Mouse (Mus musculus) thymus, adult 2 months (tissue): ENCODE measurements around the gene Lxn. TPM values are rescaled to one million over a fixed set of nuclear protein-coding genes. Genes with fewer than 3 reads are reported as not detected.

ENCODE experiments used
- DNase-seq: peaks from one replicate; pipeline ENCODE4 v3.0.0; 2021
- H3K27ac ChIP-seq: fragments of 200-500 bp; 2 replicates; pipeline ENCODE4 v1.5.1; 2012; ENCODE audit warnings: low read length, control low read depth; ENCODE audit not compliant: control insufficient read depth, insufficient read depth
- H3K27me3 ChIP-seq: fragments of 200-500 bp; 2 replicates; pipeline ENCODE4 v1.6.1; 2012; ENCODE audit warnings: mild to moderate bottlenecking, low read length, moderate library complexity, mixed read lengths; ENCODE audit not compliant: control insufficient read depth, insufficient read depth
- H3K36me3 ChIP-seq: fragments of 200-500 bp; 2 replicates; pipeline ENCODE4 v1.6.1; 2012; ENCODE audit warnings: mild to moderate bottlenecking, low read length, moderate library complexity; ENCODE audit not compliant: control insufficient read depth, insufficient read depth
- H3K4me1 ChIP-seq: fragments of 200-500 bp; replicated peaks from 2 replicates; pipeline ENCODE4 v1.6.1; 2012; ENCODE audit warnings: low read length; ENCODE audit not compliant: control insufficient read depth, insufficient read depth
- H3K4me3 ChIP-seq: fragments of 200-500 bp; 2 replicates; pipeline ENCODE4 v1.5.1; 2012; ENCODE audit warnings: mild to moderate bottlenecking, low read length, control low read depth, moderate library complexity; ENCODE audit not compliant: control insufficient read depth, insufficient read depth
- CTCF ChIP-seq: fragments of 200-500 bp; IDR thresholded peaks from 2 replicates; pipeline ENCODE4 v1.5.1; 2012; ENCODE audit warnings: mild to moderate bottlenecking, control low read depth, low read length, moderate library complexity, borderline replicate concordance; ENCODE audit not compliant: control insufficient read depth, poor library complexity, insufficient read depth; ENCODE audit errors: extremely low read depth
- POLR2A ChIP-seq: fragments of 200-500 bp; IDR thresholded peaks from 2 replicates; pipeline ENCODE4 v1.6.1; 2012; ENCODE audit warnings: mild to moderate bottlenecking, low read length, control low read depth, moderate library complexity; ENCODE audit not compliant: control insufficient read depth, poor library complexity, insufficient read depth; ENCODE audit errors: extremely low read depth
- WGBS: fragments of 180-500 bp; shearing (Covaris S2); methylation state at CpG from one replicate; pipeline ENCODE4 v1.1.7; 2018; 5-methylcytosine and 5-hydroxymethylcytosine counted together
- polyA plus RNA-seq: library from polyadenylated mRNA; depleted of rRNA; stranded (reverse); fragments of >200 nt; gene quantifications from 2 replicates; pipeline ENCODE4 v1.2.3, GENCODE M21; 2012

Gene Lxn
- polyA plus RNA-seq, 1 experiment = 45.3 TPM

DNA sequence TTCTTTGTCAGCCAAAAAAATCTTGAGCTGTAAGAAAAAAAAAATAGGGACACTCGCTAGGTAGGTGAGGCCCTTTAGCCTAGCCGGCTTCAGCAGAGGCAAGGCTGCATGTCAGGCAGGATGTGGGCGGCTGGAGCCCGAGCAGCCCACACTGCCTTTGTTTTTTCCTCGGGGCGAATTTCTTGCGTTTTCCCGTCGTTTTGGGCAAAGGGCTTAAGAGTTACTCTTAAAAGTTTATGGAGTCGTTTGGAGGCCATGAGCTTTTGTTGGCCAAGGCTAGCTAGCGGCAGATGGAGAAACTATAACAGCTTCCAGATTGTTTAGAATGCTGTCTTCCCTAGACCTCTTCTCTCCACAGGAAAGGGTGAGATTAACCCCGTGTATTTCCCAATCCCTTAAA lies 725 bp downstream of the Lxn start:
- TF ChIP-seq CTCF = no peak
- no peak for TF ChIP-seq POLR2A
- peak overlapping the region; percentile 93 for H3K4me3 ChIP-seq
- WGBS = 3% methylated on average over 12 of the region's 12 CpGs
- DNase-seq = peak; percentile 25
- H3K36me3 ChIP-seq = peaks cover 14% of the 10 kb centered on the region
- H3K27me3 ChIP-seq = no peaks in the 10 kb centered on the region
- peaks cover 8% of the 10 kb centered on the region for H3K4me1 ChIP-seq
- H3K27ac ChIP-seq = no peak overlapping the region

DNA sequence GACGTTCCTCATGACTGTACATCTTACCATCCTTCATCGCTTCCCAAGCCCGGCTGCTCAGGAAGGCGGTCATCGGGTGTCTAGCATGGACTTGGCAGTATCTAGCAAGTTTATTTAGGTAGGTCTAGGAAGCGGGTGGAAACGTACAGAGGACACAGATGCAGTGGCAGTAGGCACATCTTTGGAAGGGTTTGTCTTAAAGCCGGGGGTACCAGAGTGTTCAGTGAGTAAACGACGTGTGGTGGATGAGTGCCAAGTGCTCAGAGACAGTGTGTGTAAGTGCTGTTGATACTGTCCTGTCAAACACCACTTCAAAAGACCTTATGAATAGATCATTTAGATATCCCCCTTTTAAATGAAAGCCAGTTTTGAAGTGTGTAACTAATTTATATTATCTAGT lies 1.1 kb downstream of the Lxn start:
- no peak overlapping the region for H3K27ac ChIP-seq
- DNase-seq = no peak
- no peaks in the 10 kb centered on the region for H3K27me3 ChIP-seq
- TF ChIP-seq POLR2A = no peak
- no peak for TF ChIP-seq CTCF
- 66% methylated on average over 10 of the region's 10 CpGs for WGBS
- no peak overlapping the region for H3K4me3 ChIP-seq
- peaks cover 16% of the 10 kb centered on the region for H3K36me3 ChIP-seq
- H3K4me1 ChIP-seq = peaks cover 8% of the 10 kb centered on the region

DNA sequence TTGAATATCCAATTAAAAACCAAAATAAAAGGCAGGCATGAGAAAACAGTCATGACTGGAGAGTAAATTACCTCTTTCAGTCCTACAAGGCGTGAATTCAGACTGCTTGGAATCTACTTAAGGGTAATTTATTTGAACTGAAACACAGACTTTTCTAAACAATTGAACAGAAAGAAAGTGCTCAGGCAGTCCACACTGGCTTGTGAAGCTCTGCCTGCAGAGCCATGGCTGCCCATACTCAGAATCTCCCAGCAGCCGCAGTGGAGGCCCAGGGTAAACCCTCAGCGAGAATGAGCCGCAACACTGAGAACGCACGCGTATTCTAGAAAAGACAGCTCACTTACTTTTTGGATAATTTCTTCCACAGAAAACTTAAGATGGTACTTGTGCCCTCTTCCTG lies 1.7 kb downstream of the Lxn start:
- H3K27ac ChIP-seq = no peak overlapping the region
- 97% methylated on average over 7 of the region's 7 CpGs for WGBS

DNA sequence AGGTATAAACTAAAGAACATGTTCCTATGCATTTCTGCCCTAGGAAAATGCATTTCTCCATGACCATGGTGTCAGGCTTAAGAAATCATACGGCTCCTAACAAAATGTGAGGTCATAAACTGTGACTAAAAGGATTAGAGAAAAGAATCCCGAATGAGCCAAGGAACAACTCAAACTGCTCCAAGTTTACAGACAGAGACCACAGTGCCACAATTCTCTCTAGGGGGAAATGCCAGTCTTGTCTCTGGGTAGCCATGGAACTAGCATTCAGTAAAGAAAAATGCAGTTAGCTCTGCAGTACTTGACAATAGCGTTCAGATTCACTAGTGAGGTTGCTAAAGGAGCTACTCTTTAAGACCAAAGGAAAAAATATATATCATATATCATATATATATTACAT lies 3.8 kb downstream of the Lxn start:
- Histone ChIP-seq H3K27me3 (no peaks in the 10 kb centered on the region), H3K4me3 (no peak overlapping the region), H3K36me3 (peaks cover 32% of the 10 kb centered on the region), H3K27ac (no peak overlapping the region), H3K4me1 (peaks cover 8% of the 10 kb centered on the region)
- no peak for TF ChIP-seq CTCF
- TF ChIP-seq POLR2A = no peak
- WGBS = 93% methylated on average over 3 of the region's 3 CpGs
- DNase-seq = no peak

More for the DNA sequence above, 1.7 kb downstream of the Lxn start:
- peaks cover 20% of the 10 kb centered on the region for H3K36me3 ChIP-seq
- H3K27me3 ChIP-seq = no peaks in the 10 kb centered on the region
- DNase-seq = no peak
- H3K4me3 ChIP-seq = no peak overlapping the region
- peaks cover 8% of the 10 kb centered on the region for H3K4me1 ChIP-seq
- TF ChIP-seq POLR2A (no peak), CTCF (no peak)

DNA sequence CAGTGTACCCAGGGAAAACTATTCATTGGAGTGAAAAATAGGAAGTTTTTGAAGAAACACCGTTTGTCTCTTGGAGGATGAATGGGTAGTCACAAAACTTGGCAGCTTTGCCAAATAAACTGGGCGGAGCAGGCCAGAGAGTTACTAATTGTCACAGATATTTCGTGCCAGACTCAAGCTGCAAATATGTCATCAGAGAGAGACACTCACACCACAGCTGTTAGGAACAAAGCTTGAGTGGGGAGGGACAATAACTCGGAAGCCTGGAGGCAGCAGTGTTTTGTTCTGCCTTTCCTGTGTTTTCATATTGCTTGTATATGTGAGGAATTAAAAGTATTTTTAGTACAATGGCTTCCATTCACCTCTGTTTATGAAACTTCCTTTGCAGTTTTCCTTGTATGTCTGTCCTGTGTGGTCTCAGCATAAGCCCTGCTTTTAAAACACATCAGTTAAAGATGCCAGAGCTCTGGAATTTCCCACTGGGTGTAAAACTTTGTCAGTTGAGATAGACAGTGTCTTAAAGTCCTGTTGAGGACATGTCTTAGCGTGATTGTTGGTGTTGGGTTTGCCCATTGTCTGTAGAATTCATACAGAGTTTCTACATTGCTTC lies 13.0 kb downstream of the Lxn start:
- Histone ChIP-seq H3K36me3 (peaks cover 19% of the 10 kb centered on the region), H3K27ac (no peak overlapping the region), H3K27me3 (no peaks in the 10 kb centered on the region), H3K4me3 (no peak overlapping the region), H3K4me1 (no peaks in the 10 kb centered on the region)
- WGBS = 95% methylated on average over 5 of the region's 5 CpGs
- TF ChIP-seq CTCF (no peak), POLR2A (no peak)
- no peak for DNase-seq

DNA sequence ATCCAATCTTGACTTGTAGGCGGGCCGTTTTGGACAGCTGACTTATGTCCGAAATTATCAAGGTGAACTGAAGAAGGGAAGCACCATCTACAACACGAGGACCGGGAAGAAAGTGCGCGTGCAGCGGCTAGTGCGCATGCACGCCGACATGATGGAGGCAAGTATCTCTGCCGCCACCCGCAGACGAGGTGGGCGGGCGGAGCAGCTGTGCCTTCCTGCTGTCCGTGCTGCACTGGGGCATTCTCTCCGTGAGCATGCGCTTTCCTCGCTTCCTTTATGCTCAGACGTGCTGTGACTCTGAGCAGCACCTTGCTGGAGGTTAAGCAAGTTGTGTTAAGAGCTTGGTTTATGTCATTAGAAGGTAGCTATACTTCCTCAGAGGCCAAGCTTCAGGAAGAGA lies 14.1 kb downstream of the Lxn start:
- Histone ChIP-seq H3K27me3 (no peaks in the 10 kb centered on the region), H3K27ac (no peak overlapping the region), H3K4me3 (no peak overlapping the region), H3K4me1 (no peaks in the 10 kb centered on the region), H3K36me3 (peaks cover 22% of the 10 kb centered on the region)
- WGBS = 96% methylated on average over 21 of the region's 21 CpGs
- no peak for TF ChIP-seq CTCF
- no peak for TF ChIP-seq POLR2A
- no peak for DNase-seq

DNA sequence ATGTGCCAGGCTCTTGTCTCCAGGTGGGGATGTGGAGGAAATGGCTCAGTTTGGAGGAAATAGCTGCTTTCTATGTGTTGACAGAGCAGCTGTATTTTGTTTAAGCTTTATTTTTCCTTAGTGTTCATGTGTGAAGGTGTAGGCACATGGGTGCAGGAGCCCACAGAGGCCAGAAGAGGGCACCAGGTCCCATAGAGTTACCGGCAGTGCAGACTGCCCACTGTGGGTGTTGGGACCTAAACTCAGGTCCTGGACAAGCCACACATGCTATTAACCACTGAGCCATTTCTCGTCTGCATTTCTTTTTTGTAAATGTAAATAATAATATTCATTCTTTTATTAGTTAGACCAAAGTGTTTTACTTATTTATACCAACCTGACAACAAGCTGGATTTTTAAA lies 16.6 kb downstream of the Lxn start:
- TF ChIP-seq POLR2A (no peak), CTCF (no peak)
- DNase-seq = no peak
- Histone ChIP-seq H3K27ac (no peak overlapping the region), H3K4me1 (no peaks in the 10 kb centered on the region), H3K36me3 (peaks cover 24% of the 10 kb centered on the region), H3K27me3 (no peaks in the 10 kb centered on the region), H3K4me3 (no peak overlapping the region)
- WGBS = 94% methylated on average over 2 of the region's 2 CpGs
